ENCODE assay signal across 16 mouse cellular contexts in genomic region chr12:111436170-111436569, GRCm38 (mm10). TPM values are rescaled to one million over a fixed set of nuclear protein-coding genes. Genes with fewer than 3 reads are reported as not detected.
DNase-seq lines count a peak whose midpoint lies in the region; ATAC-seq and TF ChIP-seq lines count a peak whose summit lies in the region.
"Had no signal": no experiment of that assay in that cellular context is flagged by ENCODE, and none has a peak within 500 bp of the region (broad histone marks: within the 10 kb centered on the region; RNA-seq: fewer than 3 reads in every experiment).

No protein-coding gene starts in this region.

- H3K4me3 ChIP-seq in gastrocnemius, adult 2 months, result no peak overlapping the region
- peak overlapping the region; percentile 42 for H3K4me3 ChIP-seq in megakaryocyte, embryonic 14.5 days (replicated peaks)
- no peak overlapping the region for H3K4me3 ChIP-seq in liver, embryonic 13.5 days (replicated peaks)
- H3K4me3 ChIP-seq in stomach, postnatal 0 days (ENCODE audit: low read depth, low read length), result no peak overlapping the region
- H3K4me3 ChIP-seq: forebrain, embryonic 12.5 days; hindbrain, embryonic 10.5 days; limb, embryonic 12.5 days; midbrain, embryonic 12.5 days had no signal

- peaks cover 84% of the 10 kb centered on the region for H3K4me1 ChIP-seq in megakaryocyte, embryonic 14.5 days
- H3K4me1 ChIP-seq in liver, embryonic 13.5 days (replicated peaks), result peaks cover 94% of the 10 kb centered on the region
- 0 out of 2 replicates have a peak, but pooled peaks cover 3% of the 10 kb centered on the region for H3K4me1 ChIP-seq in stomach, postnatal 0 days (replicated peaks; ENCODE audit: control insufficient read depth, insufficient read depth)
- H3K4me1 ChIP-seq: midbrain, embryonic 12.5 days had no signal

- TF ChIP-seq EP300 in stomach, postnatal 0 days (optimal IDR thresholded peaks at IDR 0.05), result no peak

- peaks cover 4% of the 10 kb centered on the region; the same call in 1 of the 2 replicates for H3K9me3 ChIP-seq in megakaryocyte, embryonic 14.5 days
- no peaks in the 10 kb centered on the region for H3K9me3 ChIP-seq in liver, embryonic 13.5 days (replicated peaks)
- no peaks in the 10 kb centered on the region for H3K9me3 ChIP-seq in stomach, postnatal 0 days (ENCODE audit: control insufficient read depth, low read length)
- H3K9me3 ChIP-seq: forebrain, embryonic 12.5 days; hindbrain, embryonic 10.5 days; limb, embryonic 12.5 days; midbrain, embryonic 12.5 days had no signal

- H3K36me3 ChIP-seq in megakaryocyte, embryonic 14.5 days (replicated peaks; ENCODE audit: low read length), result peaks cover 21% of the 10 kb centered on the region
- H3K36me3 ChIP-seq in liver, embryonic 13.5 days, result no peaks in the 10 kb centered on the region
- no peaks in the 10 kb centered on the region for H3K36me3 ChIP-seq in stomach, postnatal 0 days (ENCODE audit: control insufficient read depth, insufficient read depth, low read length)
- H3K36me3 ChIP-seq: forebrain, embryonic 12.5 days; hindbrain, embryonic 10.5 days; limb, embryonic 12.5 days; midbrain, embryonic 12.5 days had no signal

- H3K27me3 ChIP-seq in megakaryocyte, embryonic 14.5 days (replicated peaks), result peaks cover 13% of the 10 kb centered on the region
- H3K27me3 ChIP-seq in liver, embryonic 13.5 days, result peaks cover 6% of the 10 kb centered on the region; the same call in 1 of the 2 replicates
- no peaks in the 10 kb centered on the region for H3K27me3 ChIP-seq in stomach, postnatal 0 days (ENCODE audit: control insufficient read depth, insufficient read depth, low read length)

- peak overlapping the region; percentile 79 for H3K27ac ChIP-seq in gastrocnemius, adult 2 months
- peak overlapping the region; percentile 70 for H3K27ac ChIP-seq in liver, embryonic 13.5 days
- H3K27ac ChIP-seq in stomach, postnatal 0 days (replicated peaks), result peak overlapping the region; percentile 65; the same call in 1 of the 2 replicates
- H3K27ac ChIP-seq: forebrain, embryonic 12.5 days; hindbrain, embryonic 10.5 days; limb, embryonic 12.5 days; midbrain, embryonic 12.5 days had no signal

- H3K9ac ChIP-seq in liver, embryonic 13.5 days, result peak overlapping the region; percentile 44; the same call in 1 of the 2 replicates
- no peak overlapping the region for H3K9ac ChIP-seq in stomach, postnatal 0 days (ENCODE audit: low read length)
- H3K9ac ChIP-seq: forebrain, embryonic 12.5 days; limb, embryonic 12.5 days; midbrain, embryonic 12.5 days had no signal

- ATAC-seq in megakaryocyte, adult 5-6 weeks (ENCODE audit: poor library complexity, severe bottlenecking), result no peak
- ATAC-seq in liver, embryonic 13.5 days (ENCODE audit: low read depth), result no peak
- ATAC-seq in stomach, postnatal 0 days (ENCODE audit: low FRiP score, low TSS enrichment), result no peak

- WGBS in liver, embryonic 13.5 days (ENCODE audit: insufficient replicate concordance), result 75% methylated on average over 3 of the region's 3 CpGs
- WGBS in stomach, postnatal 0 days, result 89% methylated on average over 3 of the region's 3 CpGs

- DNase-seq in gastrocnemius, adult 2 months, result no peak
- no peak for DNase-seq in gastrocnemius, postnatal 4 days (ENCODE audit: low spot score in 2 of 2)
- no peak for DNase-seq in liver, embryonic 13.5 days
- DNase-seq in stomach, postnatal 0 days (ENCODE audit: low spot score), result no peak
- DNase-seq in layer of hippocampus, adult 18-20 months (ENCODE audit: low spot score in 2 of 2), result no peak
- DNase-seq in kidney, adult 18-20 months, result no peak
- DNase-seq: adrenal gland, postnatal 10 days; cerebellum, postnatal 14 days had no signal

- no peak overlapping the region for H3K4me2 ChIP-seq in liver, embryonic 13.5 days
- H3K4me2 ChIP-seq in stomach, postnatal 0 days (replicated peaks; ENCODE audit: low read depth), result no peak overlapping the region
- H3K4me2 ChIP-seq: forebrain, embryonic 12.5 days; limb, embryonic 12.5 days; midbrain, embryonic 12.5 days had no signal

- TF ChIP-seq CTCF in gastrocnemius, adult 2 months (IDR thresholded peaks at IDR 0.05), result no peak
- no peak for TF ChIP-seq CTCF in stomach, postnatal 0 days (IDR thresholded peaks at IDR 0.05; ENCODE audit: low read depth)

- intact Hi-C loops in gastrocnemius, adult 2 months (cut with DNase I), result no loop called here

RNA-seq across cellular contexts. Expression of gene Tnfaip2, which starts 6.1 kb away (rescaled TPM):
- 10 to 100 TPM; 29.1 to 54.8 TPM for total RNA-seq in gastrocnemius, adult 2 months (2021)
- 10 to 100 TPM in 1 of 2 experiments, 1 to 10 TPM in 1; 7.0 to 10.2 TPM for total RNA-seq in gastrocnemius, postnatal 4 days (2021)
- polyA plus RNA-seq in megakaryocyte, embryonic 14.5 days (2012; ENCODE audit: insufficient read depth, low replicate concordance), result 1.1 and 11.3 TPM in 2 replicates
- 42.7 and 43.7 TPM in 2 replicates for total RNA-seq in megakaryocyte, adult 5-6 weeks (2015)
- 81.0 and 109 TPM in 2 replicates for total RNA-seq in megakaryocyte, adult 5-6 weeks (2017)
- polyA plus RNA-seq in liver, embryonic 13.5 days (2015; fragmentation: Nextera tagmentation; extraction: Ambion mirVana), result 92.1 and 96.6 TPM in 2 replicates
- 14.5 and 15.6 TPM in 2 replicates for polyA plus RNA-seq in stomach, postnatal 0 days (2015; fragmentation: Nextera tagmentation; extraction: Ambion mirVana)
- total RNA-seq in layer of hippocampus, adult 18-20 months (2021), result 1 to 10 TPM in 1 of 2 experiments, under 1 TPM in 1; 0.30 to 1.7 TPM
- polyA plus RNA-seq: neural tube, embryonic 14.5 days had no signal

RNA-seq across cellular contexts. Expression of gene Exoc3l4, which starts 19.4 kb away (rescaled TPM):
- total RNA-seq in gastrocnemius, adult 2 months (2021), result 1 to 10 TPM in 1 of 2 experiments, under 1 TPM in 1; 0.56 to 1.5 TPM
- 1 to 10 TPM; 5.0 to 6.1 TPM for total RNA-seq in gastrocnemius, postnatal 4 days (2021)
- polyA plus RNA-seq in megakaryocyte, embryonic 14.5 days (2012; ENCODE audit: insufficient read depth, low replicate concordance), result 38.6 and 61.4 TPM in 2 replicates
- total RNA-seq in megakaryocyte, adult 5-6 weeks (2015), result 0.39 and 1.1 TPM in 2 replicates
- 0.29 TPM in 1 of 2 replicates, not detected in the other for total RNA-seq in megakaryocyte, adult 5-6 weeks (2017)
- polyA plus RNA-seq in liver, embryonic 13.5 days (2015; fragmentation: Nextera tagmentation; extraction: Ambion mirVana), result 15.5 and 18.6 TPM in 2 replicates
- 7.3 and 8.6 TPM in 2 replicates for polyA plus RNA-seq in stomach, postnatal 0 days (2015; fragmentation: Nextera tagmentation; extraction: Ambion mirVana)
- 1 to 10 TPM; 6.1 to 7.1 TPM for total RNA-seq in layer of hippocampus, adult 18-20 months (2021)

RNA-seq across cellular contexts. Expression of gene Lbhd2, which starts 29.6 kb away (rescaled TPM):
- total RNA-seq in gastrocnemius, adult 2 months (2021), result not detected
- under 1 TPM in 1 of 2 experiments, not detected in 1; 0.59 TPM for total RNA-seq in gastrocnemius, postnatal 4 days (2021)
- not detected in 2 replicates for polyA plus RNA-seq in megakaryocyte, embryonic 14.5 days (2012; ENCODE audit: insufficient read depth, low replicate concordance)
- not detected in 2 replicates for total RNA-seq in megakaryocyte, adult 5-6 weeks (2015)
- total RNA-seq in megakaryocyte, adult 5-6 weeks (2017), result not detected in 2 replicates
- not detected in 2 replicates for polyA plus RNA-seq in liver, embryonic 13.5 days (2015; fragmentation: Nextera tagmentation; extraction: Ambion mirVana)
- 2.2 TPM in 2 replicates for polyA plus RNA-seq in stomach, postnatal 0 days (2015; fragmentation: Nextera tagmentation; extraction: Ambion mirVana)
- 1 to 10 TPM in 1 of 2 experiments, under 1 TPM in 1; 0.53 to 1.2 TPM for total RNA-seq in layer of hippocampus, adult 18-20 months (2021)
- polyA plus RNA-seq: gonadal fat pad, adult 2 months had no signal

RNA-seq across cellular contexts. Expression of gene Gm266, which starts 49.5 kb away (rescaled TPM):
- under 1 TPM; 0.20 to 0.33 TPM for total RNA-seq in gastrocnemius, adult 2 months (2021)
- 1 to 10 TPM; 6.9 to 7.5 TPM for total RNA-seq in gastrocnemius, postnatal 4 days (2021)
- 0.22 TPM in 1 of 2 replicates, not detected in the other for polyA plus RNA-seq in megakaryocyte, embryonic 14.5 days (2012; ENCODE audit: insufficient read depth, low replicate concordance)
- total RNA-seq in megakaryocyte, adult 5-6 weeks (2015), result not detected in 2 replicates
- not detected in 2 replicates for total RNA-seq in megakaryocyte, adult 5-6 weeks (2017)
- 0.76 and 1.0 TPM in 2 replicates for polyA plus RNA-seq in liver, embryonic 13.5 days (2015; fragmentation: Nextera tagmentation; extraction: Ambion mirVana)
- polyA plus RNA-seq in stomach, postnatal 0 days (2015; fragmentation: Nextera tagmentation; extraction: Ambion mirVana), result 12.5 and 14.4 TPM in 2 replicates
- 1 to 10 TPM; 3.7 to 3.9 TPM for total RNA-seq in layer of hippocampus, adult 18-20 months (2021)

RNA-seq across cellular contexts. Expression of gene Cdc42bpb, which starts 58.7 kb away (rescaled TPM):
- total RNA-seq in gastrocnemius, adult 2 months (2021), result 10 to 100 TPM; 16.3 to 24.3 TPM
- total RNA-seq in gastrocnemius, postnatal 4 days (2021), result 10 to 100 TPM; 69.1 to 74.5 TPM
- 113 and 131 TPM in 2 replicates for polyA plus RNA-seq in megakaryocyte, embryonic 14.5 days (2012; ENCODE audit: insufficient read depth, low replicate concordance)
- total RNA-seq in megakaryocyte, adult 5-6 weeks (2015), result 22.0 and 24.6 TPM in 2 replicates
- total RNA-seq in megakaryocyte, adult 5-6 weeks (2017), result 12.4 and 14.2 TPM in 2 replicates
- 5.9 and 6.7 TPM in 2 replicates for polyA plus RNA-seq in liver, embryonic 13.5 days (2015; fragmentation: Nextera tagmentation; extraction: Ambion mirVana)
- polyA plus RNA-seq in stomach, postnatal 0 days (2015; fragmentation: Nextera tagmentation; extraction: Ambion mirVana), result 18.6 and 18.7 TPM in 2 replicates
- 100 to 1,000 TPM; 119 to 124 TPM for total RNA-seq in layer of hippocampus, adult 18-20 months (2021)
